Mouse (Mus musculus) adrenal gland, adult (tissue): ENCODE results near the gene Vamp1.

Experiments
- DNase-seq, 2 experiments: peaks; one replicate each; pipeline ENCODE4 v3.0.0; 2022 to 2023; ENCODE audit warnings: low spot score in 1 of 2; ENCODE audit not compliant: inconsistent age in 2 of 2

The Vamp1 gene

GRCm38 (mm10) chr6:125210436-125210835, 4.9 kb upstream of the Vamp1 start:
- no peak for DNase-seq

- peak; percentile 47 to 86 for DNase-seq
Observed at GRCm38 (mm10) chr6:125212621-125213020, 2.7 kb upstream of the Vamp1 start.

- DNase-seq, result peak in 1 of 2 experiments; percentile 51
Observed at GRCm38 (mm10) chr6:125213129-125213528, 2.2 kb upstream of the Vamp1 start.

- peak in 1 of 2 experiments; percentile 64 for DNase-seq
Observed at GRCm38 (mm10) chr6:125213715-125214114, 1.6 kb upstream of the Vamp1 start.

GRCm38 (mm10) chr6:125216898-125217297, 1.5 kb downstream of the Vamp1 start:
- DNase-seq, result peak; percentile 69 to 88

- no peak for DNase-seq
Observed at GRCm38 (mm10) chr6:125217899-125218298, 2.5 kb downstream of the Vamp1 start.

- peak; percentile 50 to 86 for DNase-seq
Observed at GRCm38 (mm10) chr6:125218963-125219362, 3.6 kb downstream of the Vamp1 start.

GRCm38 (mm10) chr6:125221115-125221745, 5.9 kb downstream of the Vamp1 start:
- DNase-seq, result no peak

- DNase-seq, result no peak
Observed at GRCm38 (mm10) chr6:125222146-125222545, 6.8 kb downstream of the Vamp1 start.

- DNase-seq, result no peak
Observed at GRCm38 (mm10) chr6:125222577-125222976, 7.2 kb downstream of the Vamp1 start.

- peak; percentile 31 to 67 for DNase-seq
Observed at GRCm38 (mm10) chr6:125225518-125226115, 10.3 kb downstream of the Vamp1 start.

- peak; percentile 32 to 54 for DNase-seq
Observed at GRCm38 (mm10) chr6:125230571-125230970, 15.2 kb downstream of the Vamp1 start.

- peak; percentile 79 to 92 for DNase-seq
Observed at GRCm38 (mm10) chr6:125231117-125232044, 16.0 kb downstream of the Vamp1 start, which contains the start of gene Tapbpl. TSS of gene Tapbpl (minus strand) at chr6:125231860.

GRCm38 (mm10) chr6:125232045-125232437, 16.7 kb downstream of the Vamp1 start:
- no peak for DNase-seq

- DNase-seq, result no peak
Observed at GRCm38 (mm10) chr6:125232516-125232915, 17.2 kb downstream of the Vamp1 start.

- peak; percentile 20 to 48 for DNase-seq
Observed at GRCm38 (mm10) chr6:125233816-125234519, 18.6 kb downstream of the Vamp1 start.

GRCm38 (mm10) chr6:125234520-125234828, 19.1 kb downstream of the Vamp1 start:
- DNase-seq, result no peak

- DNase-seq, result no peak
Observed at GRCm38 (mm10) chr6:125236341-125236740, 21.0 kb downstream of the Vamp1 start.

- DNase-seq, result no peak
Observed at GRCm38 (mm10) chr6:125236782-125237181, 21.4 kb downstream of the Vamp1 start, which contains the start of gene Cd27. TSS of gene Cd27 (minus strand) at chr6:125237010.

GRCm38 (mm10) chr6:125237421-125237820, 22.1 kb downstream of the Vamp1 start:
- DNase-seq, result no peak

- no peak for DNase-seq
Observed at GRCm38 (mm10) chr6:125238396-125238795, 23.0 kb downstream of the Vamp1 start.
